Mouse (Mus musculus): ENCODE measurements around the gene Nid2.

DNA sequence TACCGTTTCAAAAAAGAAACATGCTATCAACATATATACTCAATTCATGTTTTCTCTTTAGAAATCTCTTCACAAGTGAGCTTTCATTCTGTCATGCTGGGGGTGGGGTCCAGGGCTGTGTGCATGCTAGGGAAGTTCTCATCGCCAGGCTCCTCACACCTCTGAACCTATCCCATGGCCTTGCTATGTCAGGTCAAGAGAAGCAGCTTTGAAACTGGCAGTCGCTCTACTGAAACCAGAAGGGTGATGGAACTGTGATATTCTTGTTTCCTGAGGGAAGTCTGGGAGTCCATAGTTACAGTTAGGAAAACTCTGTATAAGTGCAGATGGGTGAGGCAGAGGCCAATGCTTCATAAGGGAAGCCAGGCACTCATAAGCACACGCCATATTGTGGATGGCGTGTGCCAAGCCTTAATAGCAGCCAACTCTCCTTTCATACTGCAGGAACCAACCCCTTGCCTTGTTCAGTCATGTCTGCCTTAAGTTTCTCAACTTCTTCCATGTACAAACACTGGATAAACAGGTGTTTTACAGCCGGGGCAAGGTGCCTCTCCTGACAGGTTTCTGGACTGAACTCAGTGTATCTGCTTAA is 10.8 kb upstream of the Nid2 start:
- no peak for TF ChIP-seq TAL1 (conservative IDR thresholded peaks at IDR 0.05; ENCODE audit: low read depth, low read length)
- TF ChIP-seq CTCF (IDR thresholded peaks at IDR 0.05; ENCODE audit: low read depth, low read length): no peak
- TF ChIP-seq GATA1 (IDR thresholded peaks at IDR 0.05; ENCODE audit: borderline replicate concordance, low read length): no peak
- TF ChIP-seq GATA2 (IDR thresholded peaks at IDR 0.05; ENCODE audit: borderline replicate concordance, low read depth, low read length): no peak
